Mouse (Mus musculus) heart, postnatal 25 days (tissue): ENCODE data around the gene Tcf7l2. TPM values are rescaled to one million over a fixed set of nuclear protein-coding genes. Genes with fewer than 3 reads are reported as not detected.

Experiments
- DNase-seq: peaks from one replicate; pipeline ENCODE4 v3.0.0; 2022; ENCODE audit warnings: low spot score
- intact Hi-C: fragments of 180-260 bp; cut with DNase I; formaldehyde crosslinking; loops from one replicate; pipeline ENCODE4 v1.15.1; 2025
- total RNA-seq, 2 experiments: library from RNA; stranded (reverse); gene quantifications; 2 replicates each; pipeline ENCODE4 v1.2.3; 2021

Gene Tcf7l2
- total RNA-seq, 2 experiments from 2014 or later: 14.6 to 14.7 TPM

GRCm38 (mm10) chr19:55923789-55924426 lies 182.3 kb downstream of the Tcf7l2 start:
- intact Hi-C loops: no loop called here

GRCm38 (mm10) chr19:55924800-55925199 lies 183.2 kb downstream of the Tcf7l2 start:
- intact Hi-C loops: no loop called here
- DNase-seq: no peak

More at GRCm38 (mm10) chr19:55923789-55924426, 182.3 kb downstream of the Tcf7l2 start:
- DNase-seq: no peak

GRCm38 (mm10) chr19:55925425-55925803 lies 183.8 kb downstream of the Tcf7l2 start:
- no peak for DNase-seq
- intact Hi-C loops: no loop called here

DNA sequence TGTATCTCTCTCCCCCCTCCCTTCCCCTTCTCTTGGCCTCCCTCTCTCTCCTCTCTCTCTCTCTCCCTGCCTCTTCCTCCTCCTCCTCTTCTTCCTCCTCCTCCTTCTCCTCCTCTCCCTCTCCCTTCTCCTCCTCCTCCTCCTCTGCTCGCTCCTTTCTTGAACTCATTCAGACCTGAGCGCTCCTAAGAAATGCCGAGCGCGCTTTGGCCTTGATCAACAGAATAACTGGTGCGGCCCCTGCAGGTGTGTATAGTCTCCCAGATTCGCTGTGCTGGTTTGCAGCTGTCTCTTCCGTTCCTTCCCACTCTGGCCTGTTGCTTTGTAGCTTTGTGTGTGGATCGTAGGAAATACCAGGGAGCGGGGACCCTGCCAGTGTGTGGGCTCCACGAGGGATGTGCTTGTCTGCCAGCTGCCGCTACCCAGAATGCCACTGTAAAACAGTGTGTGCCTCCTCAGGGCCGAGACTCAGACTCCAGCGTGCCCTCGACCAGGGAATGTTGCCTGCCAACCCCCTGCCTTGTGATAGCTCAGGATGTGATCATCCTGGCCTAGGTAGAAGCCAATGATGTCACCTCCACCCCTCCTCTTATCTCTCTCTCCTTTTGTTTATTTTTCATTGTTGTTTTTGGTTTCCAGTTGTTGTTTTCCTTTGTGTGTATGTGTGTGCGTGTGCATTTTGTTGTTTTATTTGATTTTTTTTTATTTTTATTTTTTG lies 184.3 kb downstream of the Tcf7l2 start:
- intact Hi-C loops: no loop called here
- no peak for DNase-seq

GRCm38 (mm10) chr19:55926858-55927673 lies 185.4 kb downstream of the Tcf7l2 start:
- intact Hi-C loops: no loop called here
- DNase-seq: no peak

DNA sequence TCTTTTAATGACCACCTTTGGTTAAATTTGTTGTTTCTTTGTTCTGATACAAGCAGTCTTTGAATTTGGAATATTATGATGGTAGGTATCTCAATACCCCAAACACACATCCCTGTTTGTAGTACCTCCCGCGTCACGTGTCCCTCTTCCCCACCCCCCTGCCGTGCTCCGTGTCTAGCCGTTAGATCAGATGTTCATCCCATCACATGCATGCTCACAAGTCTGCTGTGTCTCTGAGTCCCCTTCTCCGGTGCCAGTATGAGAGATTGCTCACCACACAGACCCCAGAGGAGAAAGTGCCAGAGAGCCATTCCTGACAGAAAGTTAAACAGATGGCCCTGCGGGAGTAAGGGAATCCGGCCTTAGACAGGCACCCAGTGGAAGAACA lies 186.0 kb downstream of the Tcf7l2 start:
- no peak for DNase-seq
- intact Hi-C loops: no loop called here

GRCm38 (mm10) chr19:55928674-55929073 lies 187.1 kb downstream of the Tcf7l2 start:
- intact Hi-C loops: no loop called here
- DNase-seq: no peak

- no peak for DNase-seq
- intact Hi-C loops: no loop called here
Measured at GRCm38 (mm10) chr19:55931642-55932041, 190.0 kb downstream of the Tcf7l2 start.

- DNase-seq: no peak
- intact Hi-C loops: no loop called here
Measured at GRCm38 (mm10) chr19:55933947-55934729, 192.5 kb downstream of the Tcf7l2 start.

- no peak for DNase-seq
- intact Hi-C loops: no loop called here
Measured at GRCm38 (mm10) chr19:55934730-55935003, 193.0 kb downstream of the Tcf7l2 start.

GRCm38 (mm10) chr19:55937026-55937425 lies 195.4 kb downstream of the Tcf7l2 start:
- intact Hi-C loops: no loop called here
- DNase-seq: no peak

GRCm38 (mm10) chr19:55938254-55939046 lies 196.8 kb downstream of the Tcf7l2 start:
- intact Hi-C loops: no loop called here
- no peak for DNase-seq

DNA sequence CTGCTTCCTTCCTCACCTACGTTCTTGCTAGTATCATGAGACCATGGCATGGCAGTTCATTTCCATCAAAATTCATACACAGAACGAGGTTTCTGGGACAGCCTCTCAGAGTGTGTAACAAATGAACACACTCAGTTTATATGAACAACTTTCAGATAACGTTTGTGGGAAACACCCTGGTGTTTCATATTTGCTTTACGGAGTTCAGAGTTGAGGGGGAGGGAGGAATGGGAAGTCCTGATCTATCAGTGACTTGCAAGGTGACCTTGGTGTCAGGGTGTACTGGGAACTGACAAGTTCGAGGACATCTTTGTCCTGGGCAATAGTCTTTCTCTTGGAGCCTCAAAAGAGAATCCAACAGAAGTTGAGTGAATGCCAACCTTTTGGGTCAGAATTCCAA lies 197.5 kb downstream of the Tcf7l2 start:
- intact Hi-C loops: no loop called here
- DNase-seq: no peak

DNA sequence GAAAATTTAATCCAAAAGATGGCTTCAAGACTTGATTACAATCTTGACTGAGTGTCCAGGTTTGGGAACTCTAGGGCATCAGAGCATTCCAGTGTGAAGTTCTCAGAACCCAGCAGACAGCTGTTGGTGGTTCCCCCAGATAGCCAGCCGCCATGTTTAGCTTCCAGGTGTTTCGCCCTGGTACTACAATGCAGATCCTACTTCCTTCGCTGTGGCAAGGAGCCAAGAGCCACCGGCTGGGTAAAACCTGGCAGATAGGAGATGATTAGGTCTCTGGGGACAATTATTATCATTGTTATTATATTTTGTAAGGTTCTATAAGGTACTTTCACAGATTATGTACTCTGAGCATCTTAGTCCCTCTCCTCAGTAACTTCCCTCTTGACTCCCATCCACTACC lies 198.1 kb downstream of the Tcf7l2 start:
- intact Hi-C loops: no loop called here
- DNase-seq: no peak

DNA sequence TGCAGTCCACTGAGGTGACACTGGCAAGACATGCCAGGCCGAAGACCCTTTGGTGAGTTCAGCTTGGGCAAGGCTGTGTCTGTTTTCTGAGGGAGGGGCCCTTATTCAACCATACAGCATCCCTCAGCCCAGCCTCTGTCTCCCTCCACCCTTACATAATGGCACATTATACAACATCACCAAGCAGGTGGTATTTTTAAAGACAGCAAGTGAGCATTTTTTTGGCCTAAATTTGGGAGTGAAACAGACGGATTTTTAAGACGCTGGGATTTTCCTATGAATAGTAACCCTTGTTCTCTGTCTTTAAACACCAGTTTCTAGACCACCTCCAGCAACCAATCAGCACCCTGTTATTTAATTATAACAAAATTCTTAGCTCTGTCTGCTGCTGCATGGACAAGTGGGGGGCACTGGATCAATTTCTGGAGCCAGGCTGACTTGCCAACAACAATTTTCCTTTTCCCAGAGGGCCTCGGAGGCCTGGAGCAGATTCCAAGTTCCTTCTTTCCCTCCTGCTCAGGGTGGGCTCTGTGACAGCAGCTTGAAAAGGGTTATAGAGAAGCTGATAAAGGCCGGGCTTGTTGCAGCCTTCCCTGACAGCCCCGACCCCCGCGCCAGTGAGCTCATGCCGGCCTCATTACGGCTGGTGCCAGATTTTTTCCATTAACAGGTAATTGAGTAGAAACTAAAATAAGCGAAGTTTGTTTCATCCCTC lies 199.1 kb downstream of the Tcf7l2 start:
- intact Hi-C loops: no loop called here
- no peak for DNase-seq

- DNase-seq: no peak
- intact Hi-C loops: no loop called here
Measured at GRCm38 (mm10) chr19:55941253-55942125, 199.9 kb downstream of the Tcf7l2 start.

GRCm38 (mm10) chr19:55951397-55951796 lies 209.8 kb downstream of the Tcf7l2 start:
- intact Hi-C loops: no loop called here

DNA sequence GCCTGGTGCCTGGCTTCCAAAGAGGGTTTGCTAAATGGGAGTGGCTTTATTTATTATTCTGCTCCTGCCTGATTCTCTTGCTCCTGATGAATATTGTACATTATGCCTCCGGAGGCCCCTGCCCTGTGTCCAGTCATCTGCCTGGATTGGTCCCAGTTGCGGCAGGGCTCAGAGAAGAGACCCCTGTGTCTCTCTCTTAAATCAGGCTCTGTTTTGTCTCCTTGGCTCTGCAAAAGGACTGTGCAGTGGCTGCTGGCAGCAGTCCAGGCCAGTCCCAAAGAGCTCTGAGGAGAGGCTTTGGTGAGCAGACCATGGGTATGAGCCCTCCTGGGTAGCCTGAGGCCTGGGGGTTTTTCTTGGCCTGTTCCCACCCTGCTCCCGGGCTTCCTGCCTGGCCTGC lies 211.6 kb downstream of the Tcf7l2 start:
- no peak for DNase-seq
- intact Hi-C loops: no loop called here

More at GRCm38 (mm10) chr19:55951397-55951796, 209.8 kb downstream of the Tcf7l2 start:
- DNase-seq: peak; percentile 66
